13 mouse cellular contexts compared by ENCODE assay signal in the genomic region with DNA sequence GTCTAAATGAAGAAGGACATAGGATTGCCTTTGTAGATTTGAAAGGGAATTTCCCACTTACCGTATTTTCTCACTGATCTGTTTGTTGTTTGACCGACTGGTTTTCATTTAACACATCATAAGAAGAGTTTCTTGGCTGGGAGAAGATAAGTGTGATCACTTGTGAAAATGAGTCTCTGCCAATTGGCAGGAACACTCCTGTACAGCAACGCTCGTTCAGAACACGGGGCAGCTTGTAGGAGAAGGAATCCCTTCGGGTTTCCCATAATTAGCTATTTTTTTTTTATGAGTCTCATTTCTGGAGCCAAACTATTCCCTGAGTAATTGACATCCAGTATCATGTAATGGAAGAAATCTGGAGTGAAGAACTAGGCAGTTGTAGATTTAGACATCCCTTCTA.
"Had no signal": no experiment of that assay in that cellular context is flagged by ENCODE, and none has a peak within 500 bp of the region (broad histone marks: within the 10 kb centered on the region; RNA-seq: fewer than 3 reads in every experiment).

No protein-coding gene starts in this region.

- H3K4me2 ChIP-seq: limb, embryonic 12.5 days; midbrain, embryonic 12.5 days; stomach, embryonic 15.5 days had no signal

- DNase-seq: kidney, adult 8-10 months; kidney, postnatal 25 days; right cerebral cortex, postnatal 14 days; thymus, adult 2 months; thymus, postnatal 25 days had no signal

- ATAC-seq: intestine, postnatal 0 days had no signal

- H3K9me3 ChIP-seq: limb, embryonic 12.5 days; midbrain, embryonic 12.5 days; stomach, embryonic 15.5 days had no signal

- H3K9ac ChIP-seq: limb, embryonic 12.5 days; liver, embryonic 14.5 days; midbrain, embryonic 12.5 days; stomach, embryonic 15.5 days had no signal

- H3K27me3 ChIP-seq: limb, embryonic 12.5 days; megakaryocyte, embryonic 14.5 days; midbrain, embryonic 12.5 days; stomach, embryonic 15.5 days had no signal

- H3K36me3 ChIP-seq: limb, embryonic 12.5 days; midbrain, embryonic 12.5 days; stomach, embryonic 15.5 days had no signal

- H3K27ac ChIP-seq: left cerebral cortex, adult 2 months; limb, embryonic 12.5 days; liver, embryonic 14.5 days; macrophage; midbrain, embryonic 12.5 days; stomach, embryonic 15.5 days had no signal

- H3K4me3 ChIP-seq: left cerebral cortex, adult 2 months; limb, embryonic 12.5 days; megakaryocyte, embryonic 14.5 days; midbrain, embryonic 12.5 days; stomach, embryonic 15.5 days had no signal

- H3K4me1 ChIP-seq: megakaryocyte, embryonic 14.5 days; stomach, embryonic 15.5 days had no signal
